9 mouse cellular contexts compared by ENCODE assay signal in the genomic region with DNA sequence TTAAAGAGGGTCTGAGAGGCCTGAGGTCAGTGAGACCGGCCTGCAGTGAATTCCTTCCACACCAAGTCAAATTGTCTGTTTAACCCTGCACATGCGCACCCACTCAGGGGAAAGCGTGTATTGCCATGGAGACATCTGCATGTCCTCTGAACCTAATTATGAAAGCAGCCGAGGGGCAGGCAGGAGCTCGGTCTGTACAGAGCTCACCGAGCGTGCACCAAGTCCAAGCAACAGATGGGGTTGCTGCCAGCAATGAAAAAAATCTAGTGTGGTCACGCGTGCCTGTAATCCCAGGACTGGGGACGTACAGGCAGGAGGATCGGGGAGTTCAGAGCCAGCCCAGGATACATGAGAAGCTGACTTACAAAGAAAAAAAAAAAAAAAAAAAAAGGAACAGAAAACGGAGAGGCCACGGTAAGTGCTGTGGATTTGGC. TPM values are rescaled to one million over a fixed set of nuclear protein-coding genes. Genes with fewer than 3 reads are reported as not detected.
DNase-seq lines count a peak whose midpoint lies in the region; ATAC-seq and TF ChIP-seq lines count a peak whose summit lies in the region.
"Had no signal": no experiment of that assay in that cellular context is flagged by ENCODE, and none has a peak within 500 bp of the region (broad histone marks: within the 10 kb centered on the region; RNA-seq: fewer than 3 reads in every experiment).

No protein-coding gene starts in this region.

- no peaks in the 10 kb centered on the region for H3K27me3 ChIP-seq in embryonic facial prominence, embryonic 12.5 days
- H3K27me3 ChIP-seq in heart, postnatal 0 days (ENCODE audit: control insufficient read depth, insufficient read depth, low read length), result no peaks in the 10 kb centered on the region
- no peaks in the 10 kb centered on the region for H3K27me3 ChIP-seq in midbrain, embryonic 10.5 days (ENCODE audit: low read depth, poor library complexity, severe bottlenecking)
- H3K27me3 ChIP-seq in stomach, postnatal 0 days (ENCODE audit: control insufficient read depth, insufficient read depth, low read length), result no peaks in the 10 kb centered on the region
- H3K27me3 ChIP-seq: Patski had no signal

- no peaks in the 10 kb centered on the region for H3K9me3 ChIP-seq in embryonic facial prominence, embryonic 12.5 days
- no peaks in the 10 kb centered on the region for H3K9me3 ChIP-seq in heart, postnatal 0 days (replicated peaks; ENCODE audit: control insufficient read depth, low read length)
- no peaks in the 10 kb centered on the region for H3K9me3 ChIP-seq in midbrain, embryonic 10.5 days (replicated peaks)
- no peaks in the 10 kb centered on the region for H3K9me3 ChIP-seq in stomach, postnatal 0 days (ENCODE audit: control insufficient read depth, low read length)

- H3K36me3 ChIP-seq in embryonic facial prominence, embryonic 12.5 days, result no peaks in the 10 kb centered on the region
- H3K36me3 ChIP-seq in heart, postnatal 0 days (replicated peaks; ENCODE audit: control insufficient read depth, insufficient read depth, low read length), result no peaks in the 10 kb centered on the region
- peaks cover 19% of the 10 kb centered on the region for H3K36me3 ChIP-seq in midbrain, embryonic 10.5 days
- no peaks in the 10 kb centered on the region for H3K36me3 ChIP-seq in stomach, postnatal 0 days (ENCODE audit: control insufficient read depth, insufficient read depth, low read length)

- no peak for TF ChIP-seq EP300 in heart, postnatal 0 days (IDR thresholded peaks at IDR 0.05; ENCODE audit: low read depth)
- no peak for TF ChIP-seq EP300 in stomach, postnatal 0 days (optimal IDR thresholded peaks at IDR 0.05)

- peak; percentile 89 for ATAC-seq in embryonic facial prominence, embryonic 12.5 days (ENCODE audit: insufficient number of reproducible peaks, insufficient read depth, low FRiP score, low TSS enrichment)
- ATAC-seq in heart, postnatal 0 days (ENCODE audit: insufficient read depth, low read depth), result no peak; the same call in 1 of the 2 replicates
- no peak; the same call in 1 of the 2 replicates for ATAC-seq in stomach, postnatal 0 days (ENCODE audit: low FRiP score, low TSS enrichment)

- H3K9ac ChIP-seq in embryonic facial prominence, embryonic 12.5 days, result peak overlapping the region; percentile 7; the same call in 1 of the 2 replicates
- H3K9ac ChIP-seq in heart, postnatal 0 days (replicated peaks; ENCODE audit: low read depth, low read length), result no peak overlapping the region
- H3K9ac ChIP-seq in stomach, postnatal 0 days (ENCODE audit: low read length), result no peak overlapping the region

- peak; percentile 31 to 36 for DNase-seq in layer of hippocampus, adult 8-10 months (ENCODE audit: low spot score in 2 of 2)
- no peak for DNase-seq in layer of hippocampus, adult 9-11 months
- DNase-seq in heart, postnatal 0 days (ENCODE audit: low spot score), result no peak
- peak; percentile 39 to 61 for DNase-seq in kidney, postnatal 4 days
- DNase-seq in midbrain, embryonic 10.5 days (ENCODE audit: low spot score), result peak; percentile 63
- no peak for DNase-seq in stomach, postnatal 0 days (ENCODE audit: low spot score)
- DNase-seq in yolk sac, embryonic 10.5 days (ENCODE audit: low spot score), result no peak

- 10% methylated on average over 13 of the region's 13 CpGs for WGBS in embryonic facial prominence, embryonic 12.5 days
- WGBS in heart, postnatal 0 days, result 49% methylated on average over 13 of the region's 13 CpGs
- WGBS in midbrain, embryonic 10.5 days, result 31% methylated on average over 13 of the region's 13 CpGs
- WGBS in stomach, postnatal 0 days, result 20% methylated on average over 13 of the region's 13 CpGs

- no peak for TF ChIP-seq CTCF in heart, postnatal 0 days (IDR thresholded peaks at IDR 0.05; ENCODE audit: low read depth)
- no peak for TF ChIP-seq CTCF in stomach, postnatal 0 days (IDR thresholded peaks at IDR 0.05; ENCODE audit: low read depth)

- H3K4me3 ChIP-seq in embryonic facial prominence, embryonic 12.5 days, result peak overlapping the region; percentile 24
- H3K4me3 ChIP-seq in heart, postnatal 0 days (ENCODE audit: low read depth, low read length), result peak overlapping the region; percentile 26
- peak overlapping the region; percentile 44 for H3K4me3 ChIP-seq in midbrain, embryonic 10.5 days
- H3K4me3 ChIP-seq in stomach, postnatal 0 days (ENCODE audit: low read depth, low read length), result peak overlapping the region; percentile 2

- H3K27ac ChIP-seq in embryonic facial prominence, embryonic 12.5 days, result peak overlapping the region; percentile 76
- H3K27ac ChIP-seq in heart, postnatal 0 days (ENCODE audit: low read depth), result no peak overlapping the region
- peak overlapping the region; percentile 79 for H3K27ac ChIP-seq in midbrain, embryonic 10.5 days (replicated peaks)
- peak overlapping the region; percentile 45; the same call in 1 of the 2 replicates for H3K27ac ChIP-seq in stomach, postnatal 0 days (replicated peaks)

- peaks cover 11% of the 10 kb centered on the region for H3K4me1 ChIP-seq in embryonic facial prominence, embryonic 12.5 days
- no peaks in the 10 kb centered on the region for H3K4me1 ChIP-seq in heart, postnatal 0 days (ENCODE audit: control insufficient read depth, insufficient read depth)
- H3K4me1 ChIP-seq in midbrain, embryonic 10.5 days, result peaks cover 23% of the 10 kb centered on the region
- H3K4me1 ChIP-seq in stomach, postnatal 0 days (replicated peaks; ENCODE audit: control insufficient read depth, insufficient read depth), result 0 out of 2 replicates have a peak, but pooled peaks cover 2% of the 10 kb centered on the region

- H3K4me2 ChIP-seq in embryonic facial prominence, embryonic 12.5 days (replicated peaks), result peak overlapping the region; percentile 50
- H3K4me2 ChIP-seq in heart, postnatal 0 days (ENCODE audit: low read depth, low read length), result peak overlapping the region; percentile 49
- peak overlapping the region; percentile 50 for H3K4me2 ChIP-seq in stomach, postnatal 0 days (replicated peaks; ENCODE audit: low read depth)

RNA-seq across cellular contexts. Expression of a gene that starts 32.7 kb away (rescaled TPM):
- total RNA-seq in layer of hippocampus, adult 8-10 months (2022), result 10 to 100 TPM; 37.8 to 51.0 (median 44.1) TPM
- polyA plus RNA-seq in embryonic facial prominence, embryonic 12.5 days (2016; fragmentation: Nextera tagmentation; extraction: Ambion mirVana), result 2.4 and 2.5 TPM in 2 replicates
- 0.85 and 14.5 TPM in 2 replicates for total RNA-seq in heart, postnatal 0 days (2014; rRNA removed; ENCODE audit: low replicate concordance)
- polyA plus RNA-seq in heart, postnatal 0 days (2015; fragmentation: Nextera tagmentation; extraction: Ambion mirVana), result 2.0 and 2.4 TPM in 2 replicates
- polyA plus RNA-seq in midbrain, embryonic 10.5 days (2016; fragmentation: Nextera tagmentation; extraction: Ambion mirVana), result 1.0 and 1.3 TPM in 2 replicates
- 4.3 and 4.7 TPM in 2 replicates for polyA plus RNA-seq in stomach, postnatal 0 days (2015; fragmentation: Nextera tagmentation; extraction: Ambion mirVana)

RNA-seq across cellular contexts. Expression of a gene that starts 35.7 kb away (rescaled TPM):
- 10 to 100 TPM; 25.3 to 28.9 (median 27.3) TPM for total RNA-seq in layer of hippocampus, adult 8-10 months (2022)
- polyA plus RNA-seq in embryonic facial prominence, embryonic 12.5 days (2016; fragmentation: Nextera tagmentation; extraction: Ambion mirVana), result 10.1 and 14.6 TPM in 2 replicates
- 4.0 and 13.4 TPM in 2 replicates for total RNA-seq in heart, postnatal 0 days (2014; rRNA removed; ENCODE audit: low replicate concordance)
- polyA plus RNA-seq in heart, postnatal 0 days (2015; fragmentation: Nextera tagmentation; extraction: Ambion mirVana), result 7.6 and 9.4 TPM in 2 replicates
- 32.3 and 37.7 TPM in 2 replicates for polyA plus RNA-seq in midbrain, embryonic 10.5 days (2016; fragmentation: Nextera tagmentation; extraction: Ambion mirVana)
- polyA plus RNA-seq in stomach, postnatal 0 days (2015; fragmentation: Nextera tagmentation; extraction: Ambion mirVana), result 6.6 and 6.9 TPM in 2 replicates

RNA-seq across cellular contexts. Expression of a gene that starts 57.5 kb away (rescaled TPM):
- 10 to 100 TPM; 35.4 to 46.5 (median 40.5) TPM for total RNA-seq in layer of hippocampus, adult 8-10 months (2022)
- polyA plus RNA-seq in embryonic facial prominence, embryonic 12.5 days (2016; fragmentation: Nextera tagmentation; extraction: Ambion mirVana), result 19.3 and 19.5 TPM in 2 replicates
- total RNA-seq in heart, postnatal 0 days (2014; rRNA removed; ENCODE audit: low replicate concordance), result 42.9 and 65.1 TPM in 2 replicates
- 23.7 and 27.0 TPM in 2 replicates for polyA plus RNA-seq in heart, postnatal 0 days (2015; fragmentation: Nextera tagmentation; extraction: Ambion mirVana)
- polyA plus RNA-seq in midbrain, embryonic 10.5 days (2016; fragmentation: Nextera tagmentation; extraction: Ambion mirVana), result 15.5 and 20.9 TPM in 2 replicates
- polyA plus RNA-seq in stomach, postnatal 0 days (2015; fragmentation: Nextera tagmentation; extraction: Ambion mirVana), result 11.7 and 14.4 TPM in 2 replicates

Comparison
In these comparisons a context has a peak if more than half of its experiments do, and no peak if none do; other contexts are left out.
1. DNase-seq: peak in layer of hippocampus, adult 8-10 months (2 of 2), kidney, postnatal 4 days (2 of 2) and midbrain, embryonic 10.5 days (single experiment); none in layer of hippocampus, adult 9-11 months (single experiment), heart, postnatal 0 days (single experiment), stomach, postnatal 0 days (single experiment) and yolk sac, embryonic 10.5 days (single experiment).
2. Peak in every context shown above with its lines, with median percentiles within 50 percentile points of each other: H3K4me2 ChIP-seq and H3K4me3 ChIP-seq.